Mouse (Mus musculus) spleen, adult 2 months (tissue): Measurements from ENCODE around the gene Slc34a1. TPM values are rescaled to one million over a fixed set of nuclear protein-coding genes. Genes with fewer than 3 reads are reported as not detected.

Experiments
- DNase-seq, 2 experiments: peaks; one replicate each; pipeline versions ENCODE4 v3.0.0 to v3.0.0-alpha.2; 2012 to 2021; ENCODE audit warnings: low spot score in 2 of 2, low read depth in 1 of 2
- H3K27ac ChIP-seq: fragments of 200-500 bp; 2 replicates; pipeline ENCODE4 v1.5.1; 2012; ENCODE audit warnings: low read length, inconsistent platforms; ENCODE audit not compliant: insufficient read depth
- H3K27me3 ChIP-seq: fragments of 200-500 bp; 2 replicates; pipeline ENCODE4 v1.6.1; 2012; ENCODE audit warnings: mild to moderate bottlenecking, moderate library complexity, low read length, inconsistent platforms; ENCODE audit not compliant: control insufficient read depth, insufficient read depth
- H3K36me3 ChIP-seq: fragments of 200-500 bp; 2 replicates; pipeline ENCODE4 v1.6.1; 2012; ENCODE audit warnings: mild to moderate bottlenecking, low read length, inconsistent platforms; ENCODE audit not compliant: control insufficient read depth, insufficient read depth
- H3K4me1 ChIP-seq: fragments of 200-500 bp; 2 replicates; pipeline ENCODE4 v1.6.1; 2011; ENCODE audit warnings: inconsistent platforms; ENCODE audit not compliant: control insufficient read depth, insufficient read depth, insufficient read length
- H3K4me3 ChIP-seq: fragments of 200-500 bp; 2 replicates; pipeline ENCODE4 v1.5.1; 2011; ENCODE audit warnings: mild to moderate bottlenecking, inconsistent platforms; ENCODE audit not compliant: insufficient read depth, insufficient read length; ENCODE audit errors: extremely low read depth
- CTCF ChIP-seq: fragments of 200-500 bp; IDR thresholded peaks from 2 replicates; pipeline ENCODE4 v1.5.1; 2011; ENCODE audit warnings: mild to moderate bottlenecking, inconsistent platforms; ENCODE audit not compliant: insufficient read depth, insufficient read length, insufficient replicate concordance; ENCODE audit errors: extremely low read depth
- POLR2A ChIP-seq: fragments of 200-500 bp; IDR thresholded peaks from 2 replicates; pipeline ENCODE4 v1.6.1; 2011; ENCODE audit warnings: low read depth, low read length, inconsistent platforms
- WGBS: fragments of 180-500 bp; shearing (Covaris S2); methylation state at CpG from one replicate; pipeline ENCODE4 v1.1.7; 2018; 5-methylcytosine and 5-hydroxymethylcytosine counted together
- polyA plus RNA-seq: library from polyadenylated mRNA; depleted of rRNA; stranded (reverse); fragments of >200 nt; gene quantifications from 2 replicates; pipeline ENCODE4 v1.2.3, GENCODE M21; 2012; rRNA removed

The Slc34a1 gene
- polyA plus RNA-seq, 1 experiment, result 2.2 TPM

- peak overlapping the region; percentile 63; the same call in 1 of the 2 replicates for H3K4me3 ChIP-seq
- TF ChIP-seq CTCF (no peak), POLR2A (no peak)
- DNase-seq, result peak in 1 of 2 experiments; percentile 47
- peaks cover 25% of the 10 kb centered on the region for H3K36me3 ChIP-seq
- 19% methylated on average over 14 of the region's 14 CpGs for WGBS
- peaks cover 23% of the 10 kb centered on the region for H3K4me1 ChIP-seq
- H3K27me3 ChIP-seq, result no peaks in the 10 kb centered on the region
- peak overlapping the region; percentile 66 for H3K27ac ChIP-seq
Measured at GRCm38 (mm10) chr13:55463399-55464026, 65.5 kb downstream of the Slc34a1 start.

GRCm38 (mm10) chr13:55464027-55464884, 66.3 kb downstream of the Slc34a1 start, which contains the start of gene Prr7:
Gene Prr7, plus strand, starts transcription at chr13:55464267.
- peaks cover 17% of the 10 kb centered on the region for H3K36me3 ChIP-seq
- H3K4me3 ChIP-seq, result peak within 1 kb of the TSS; percentile 63
- H3K27me3 ChIP-seq, result no peaks in the 10 kb centered on the region
- TF ChIP-seq CTCF, result no peak
- no peak for TF ChIP-seq POLR2A
- peak within 1 kb of the TSS; percentile 66 for H3K27ac ChIP-seq
- under 1% methylated on average over 61 of the region's 84 CpGs for whole genome bisulfite sequencing
- peaks cover 23% of the 10 kb centered on the region for H3K4me1 ChIP-seq
- peak in 1 of 2 experiments; percentile 56 for DNase-seq

- no peak for DNase-seq
- Histone ChIP-seq H3K27ac (no peak overlapping the region), H3K27me3 (no peaks in the 10 kb centered on the region), H3K4me3 (no peak overlapping the region), H3K4me1 (peaks cover 23% of the 10 kb centered on the region), H3K36me3 (peaks cover 8% of the 10 kb centered on the region)
- 19% methylated on average over 3 of the region's 3 CpGs for WGBS
- TF ChIP-seq CTCF, result no peak
- no peak for TF ChIP-seq POLR2A
Measured at GRCm38 (mm10) chr13:55465184-55465583, 67.2 kb downstream of the Slc34a1 start.

Other genes starting within 250 kb of the Slc34a1 start
- gene Fgfr4, start 245.5 kb upstream of the Slc34a1 start, polyA plus RNA-seq, result 8.4 and 12.0 TPM in 2 replicates
- 16.1 and 17.8 TPM in 2 replicates for gene Nsd1, start 188.4 kb upstream of the Slc34a1 start, polyA plus RNA-seq
- 195 and 230 TPM in 2 replicates for gene Prelid1, start 77.7 kb upstream of the Slc34a1 start, polyA plus RNA-seq
- 54.7 and 75.2 TPM in 2 replicates for gene Rab24, start 76.2 kb upstream of the Slc34a1 start, polyA plus RNA-seq
- 14.3 and 18.5 TPM in 2 replicates for gene Mxd3, start 68.4 kb upstream of the Slc34a1 start, polyA plus RNA-seq
- 63.9 and 70.1 TPM in 2 replicates for gene Lman2, start 35.4 kb upstream of the Slc34a1 start, polyA plus RNA-seq
- gene Rgs14, start 28.5 kb upstream of the Slc34a1 start, polyA plus RNA-seq, result 54.7 and 68.4 TPM in 2 replicates
- not detected in 2 replicates for gene Pfn3, start 17.0 kb downstream of the Slc34a1 start, polyA plus RNA-seq
- 0.64 and 1.6 TPM in 2 replicates for gene F12, start 28.6 kb downstream of the Slc34a1 start, polyA plus RNA-seq
- 189 and 229 TPM in 2 replicates for gene Grk6, start 46.9 kb downstream of the Slc34a1 start, polyA plus RNA-seq
- 16.2 and 33.9 TPM in 2 replicates for gene Prr7, start 66.1 kb downstream of the Slc34a1 start, polyA plus RNA-seq
- 12.8 and 14.2 TPM in 2 replicates for gene Dbn1, start 89.9 kb downstream of the Slc34a1 start, polyA plus RNA-seq
- gene Pdlim7, start 115.5 kb downstream of the Slc34a1 start, polyA plus RNA-seq, result 38.3 and 46.2 TPM in 2 replicates
- 248 and 364 TPM in 2 replicates for gene Dok3, start 131.1 kb downstream of the Slc34a1 start, polyA plus RNA-seq
- 101 and 113 TPM in 2 replicates for gene Ddx41, start 138.5 kb downstream of the Slc34a1 start, polyA plus RNA-seq
- 119 and 122 TPM in 2 replicates for gene Fam193b, start 172.9 kb downstream of the Slc34a1 start, polyA plus RNA-seq
- 42.4 and 45.7 TPM in 2 replicates for gene Tmed9, start 175.5 kb downstream of the Slc34a1 start, polyA plus RNA-seq
- 22.8 and 25.7 TPM in 2 replicates for gene B4galt7, start 201.7 kb downstream of the Slc34a1 start, polyA plus RNA-seq
- 7.6 and 8.5 TPM in 2 replicates for gene Caml, start 224.8 kb downstream of the Slc34a1 start, polyA plus RNA-seq
- 10.4 and 12.3 TPM in 2 replicates for gene Ddx46, start 236.8 kb downstream of the Slc34a1 start, polyA plus RNA-seq